ENCODE assay signal across 8 mouse cellular contexts in the genomic region with DNA sequence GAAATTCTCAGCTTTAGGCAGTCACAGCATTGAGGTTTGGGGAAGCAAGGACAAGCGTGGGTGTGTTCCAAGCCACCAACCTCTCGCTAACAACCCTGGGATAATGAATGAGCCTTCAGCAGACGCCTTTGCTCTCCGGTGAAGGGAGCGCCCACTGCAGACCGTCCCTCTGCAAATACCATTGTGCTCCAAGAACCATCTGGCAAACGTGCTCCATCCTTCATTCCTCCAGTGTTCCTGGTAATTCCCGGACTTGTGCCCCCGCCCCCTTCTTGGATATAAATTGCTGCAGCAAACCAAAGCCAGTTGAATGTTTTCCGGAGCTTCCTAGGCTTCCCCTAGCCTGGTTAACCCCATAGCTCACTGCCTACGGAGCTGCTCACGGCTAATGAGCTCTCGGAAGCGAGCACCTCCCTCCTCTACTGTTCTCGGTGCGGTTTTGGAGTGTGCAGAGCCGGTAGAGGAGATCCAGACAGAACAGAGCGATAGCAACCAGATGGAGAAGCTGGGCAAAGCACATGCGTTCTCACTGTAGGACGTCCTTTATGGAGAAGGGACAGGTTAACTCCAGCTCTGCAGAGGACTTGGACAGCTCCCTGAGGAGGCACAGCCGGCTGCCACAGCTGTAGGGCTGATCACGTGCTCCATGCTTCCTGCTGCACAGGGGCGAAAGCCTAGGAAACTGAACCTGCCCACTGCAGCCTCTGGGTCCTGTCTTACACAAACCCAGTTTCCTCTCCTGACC. TPM values are rescaled to one million over a fixed set of nuclear protein-coding genes. Genes with fewer than 3 reads are reported as not detected.
A peak's percentile ranks its signal among the peaks of the same experiment; 100 is the strongest.
DNase-seq lines count a peak whose midpoint lies in the region; ATAC-seq and TF ChIP-seq lines count a peak whose summit lies in the region.

No protein-coding gene starts in this region.

- no peaks in the 10 kb centered on the region for H3K27me3 ChIP-seq in thymus, adult 2 months (ENCODE audit: control insufficient read depth, insufficient read depth, low read length)
- no peaks in the 10 kb centered on the region for H3K27me3 ChIP-seq in embryonic facial prominence, embryonic 14.5 days (replicated peaks; ENCODE audit: control insufficient read depth, insufficient read depth, low read length)
- peaks cover 4% of the 10 kb centered on the region; the same call in 1 of the 2 replicates for H3K27me3 ChIP-seq in liver, postnatal 0 days (ENCODE audit: insufficient read depth, low read length)
- no peaks in the 10 kb centered on the region for H3K27me3 ChIP-seq in neural tube, embryonic 13.5 days

- H3K4me1 ChIP-seq in thymus, adult 2 months (replicated peaks; ENCODE audit: control insufficient read depth, insufficient read depth, low read length) = no peaks in the 10 kb centered on the region; the same call in 1 of the 2 replicates
- H3K4me1 ChIP-seq in embryonic facial prominence, embryonic 14.5 days (ENCODE audit: control insufficient read depth, insufficient read depth, low read length) = peaks cover 8% of the 10 kb centered on the region
- H3K4me1 ChIP-seq in liver, postnatal 0 days (ENCODE audit: insufficient read depth) = no peaks in the 10 kb centered on the region; the same call in 1 of the 2 replicates
- H3K4me1 ChIP-seq in neural tube, embryonic 13.5 days (replicated peaks) = peaks cover 41% of the 10 kb centered on the region

- no peak for TF ChIP-seq CTCF in thymus, adult 2 months (IDR thresholded peaks at IDR 0.05; ENCODE audit: borderline replicate concordance, control insufficient read depth, extremely low read depth, insufficient read depth, low read length, poor library complexity)
- no peak for TF ChIP-seq CTCF in liver, postnatal 0 days (IDR thresholded peaks at IDR 0.05; ENCODE audit: low read depth)

- H3K36me3 ChIP-seq in thymus, adult 2 months (ENCODE audit: control insufficient read depth, insufficient read depth, low read length) = no peaks in the 10 kb centered on the region
- no peaks in the 10 kb centered on the region for H3K36me3 ChIP-seq in embryonic facial prominence, embryonic 14.5 days (ENCODE audit: control insufficient read depth, insufficient read depth, low read length)
- no peaks in the 10 kb centered on the region for H3K36me3 ChIP-seq in liver, postnatal 0 days (replicated peaks; ENCODE audit: insufficient read depth, low read length)
- H3K36me3 ChIP-seq in neural tube, embryonic 13.5 days = no peaks in the 10 kb centered on the region

- peak; percentile 36 for DNase-seq in thymus, adult 2 months
- no peak for DNase-seq in thymus, postnatal 10 days (ENCODE audit: low spot score in 2 of 2)
- peak; percentile 80 for DNase-seq in embryonic facial prominence, embryonic 14.5 days (ENCODE audit: low spot score)
- peak; percentile 60 for DNase-seq in heart, postnatal 4 days
- DNase-seq in kidney, postnatal 4 days = peak; percentile 81 to 85
- DNase-seq in liver, postnatal 0 days = peak; percentile 32
- no peak for DNase-seq in spleen, adult 12 weeks (ENCODE audit: low spot score)

- 0 out of 2 replicates have a peak, but pooled peaks cover 5% of the 10 kb centered on the region for H3K9me3 ChIP-seq in embryonic facial prominence, embryonic 14.5 days (ENCODE audit: control insufficient read depth, low read length)
- no peaks in the 10 kb centered on the region for H3K9me3 ChIP-seq in liver, postnatal 0 days (ENCODE audit: low read length)
- H3K9me3 ChIP-seq in neural tube, embryonic 13.5 days = no peaks in the 10 kb centered on the region

- 0 out of 2 replicates have a peak overlapping the region, but pooled peaks have one; percentile 20 for H3K9ac ChIP-seq in embryonic facial prominence, embryonic 14.5 days (ENCODE audit: low read depth, low read length)
- no peak overlapping the region for H3K9ac ChIP-seq in liver, postnatal 0 days (replicated peaks)
- peak overlapping the region; percentile 68 for H3K9ac ChIP-seq in neural tube, embryonic 13.5 days

- H3K27ac ChIP-seq in thymus, adult 2 months (ENCODE audit: control insufficient read depth, insufficient read depth, low read length) = no peak overlapping the region
- H3K27ac ChIP-seq in embryonic facial prominence, embryonic 14.5 days (replicated peaks; ENCODE audit: low read depth, low read length) = peak overlapping the region; percentile 44; the same call in 1 of the 2 replicates
- H3K27ac ChIP-seq in liver, postnatal 0 days (ENCODE audit: low read depth) = no peak overlapping the region
- H3K27ac ChIP-seq in neural tube, embryonic 13.5 days (replicated peaks) = peak overlapping the region; percentile 91

- peak; percentile 84 for ATAC-seq in embryonic facial prominence, embryonic 14.5 days (ENCODE audit: low read depth)
- no peak for ATAC-seq in liver, postnatal 0 days
- peak; percentile 83 for ATAC-seq in neural tube, embryonic 13.5 days (ENCODE audit: low read depth)

- H3K4me2 ChIP-seq in embryonic facial prominence, embryonic 14.5 days (ENCODE audit: low read depth, low read length) = peak overlapping the region; percentile 63
- peak overlapping the region; percentile 60 for H3K4me2 ChIP-seq in liver, postnatal 0 days (ENCODE audit: low read depth, low read length)
- peak overlapping the region; percentile 65 for H3K4me2 ChIP-seq in neural tube, embryonic 13.5 days

- no peak overlapping the region for H3K4me3 ChIP-seq in thymus, adult 2 months (ENCODE audit: control insufficient read depth, insufficient read depth, low read length)
- H3K4me3 ChIP-seq in embryonic facial prominence, embryonic 14.5 days (ENCODE audit: low read depth, low read length) = peak overlapping the region; percentile 31
- 0 out of 2 replicates have a peak overlapping the region, but pooled peaks have one; percentile 4 for H3K4me3 ChIP-seq in liver, postnatal 0 days (ENCODE audit: low read depth, low read length)
- H3K4me3 ChIP-seq in neural tube, embryonic 13.5 days = peak overlapping the region; percentile 39

- 4% methylated on average over 23 of the region's 23 CpGs for WGBS in thymus, adult 2 months
- WGBS in embryonic facial prominence, embryonic 14.5 days = under 1% methylated on average over 23 of the region's 23 CpGs
- WGBS in liver, postnatal 0 days (ENCODE audit: insufficient replicate concordance) = 2% methylated on average over 23 of the region's 23 CpGs
- 1% methylated on average over 23 of the region's 23 CpGs for WGBS in neural tube, embryonic 13.5 days

- TF ChIP-seq POLR2A in thymus, adult 2 months (IDR thresholded peaks at IDR 0.05; ENCODE audit: control insufficient read depth, extremely low read depth, insufficient read depth, low read length, poor library complexity) = no peak

- TF ChIP-seq EP300 in liver, postnatal 0 days (IDR thresholded peaks at IDR 0.05; ENCODE audit: low read depth) = no peak

RNA-seq across cellular contexts. Expression of gene Rhbdl3, which starts 10.8 kb away (rescaled TPM):
- 8.7 and 9.6 TPM in 2 replicates for polyA plus RNA-seq in thymus, adult 2 months (2012; rRNA removed)
- 4.1 and 5.0 TPM in 2 replicates for polyA plus RNA-seq in embryonic facial prominence, embryonic 14.5 days (2014; fragmentation: Nextera tagmentation; extraction: Ambion mirVana)
- total RNA-seq in heart, postnatal 4 days (2021) = 1 to 10 TPM; 1.7 to 1.8 TPM
- 0.05 and 0.12 TPM in 2 replicates for polyA plus RNA-seq in liver, postnatal 0 days (2015; fragmentation: Nextera tagmentation; extraction: Ambion mirVana)
- 16.3 and 16.6 TPM in 2 replicates for polyA plus RNA-seq in neural tube, embryonic 13.5 days (2015; fragmentation: Nextera tagmentation; extraction: Ambion mirVana)

Comparison
In these comparisons a context has a peak if more than half of its experiments do, and no peak if none do; other contexts are left out.
1. DNase-seq: peak in thymus, adult 2 months (single experiment), embryonic facial prominence, embryonic 14.5 days (single experiment), heart, postnatal 4 days (single experiment), kidney, postnatal 4 days (2 of 2) and liver, postnatal 0 days (single experiment); none in thymus, postnatal 10 days (0 of 2) and spleen, adult 12 weeks (single experiment).
2. H3K27ac ChIP-seq: peak in embryonic facial prominence, embryonic 14.5 days (single experiment) and neural tube, embryonic 13.5 days (single experiment); none in thymus, adult 2 months (single experiment) and liver, postnatal 0 days (single experiment).
3. Peak in every context shown above with its lines, with median percentiles within 50 percentile points of each other: H3K4me2 ChIP-seq.